Mouse (Mus musculus) mature B cell (primary cell): Measurements from ENCODE around the gene Letm1.

Experiments used
- in situ Hi-C: fragments of 300-500 bp; cut with MboI; formaldehyde crosslinking; loops from 2 replicates; pipeline ENCODE4 v1.14.3; 2019

Letm1 gene

GRCm38 (mm10) chr5:33782345-33782998, at the start of gene Letm1:
TSS of gene Letm1 (minus strand) at chr5:33782817.
- in situ Hi-C loops: no loop called here

- in situ Hi-C loops: no loop called here
These were observed 48.2 kb upstream of the Letm1 start for GRCm38 (mm10) chr5:33830832-33831231.

- in situ Hi-C loops: no loop called here
These were observed 47.3 kb upstream of the Letm1 start for GRCm38 (mm10) chr5:33829958-33830357.

- in situ Hi-C loops: no loop called here
These were observed 45.5 kb upstream of the Letm1 start for GRCm38 (mm10) chr5:33828107-33828506.

GRCm38 (mm10) chr5:33826001-33826400, 43.4 kb upstream of the Letm1 start:
- in situ Hi-C loops: no loop called here

GRCm38 (mm10) chr5:33822456-33822855, 39.8 kb upstream of the Letm1 start:
- in situ Hi-C loops: no loop called here

GRCm38 (mm10) chr5:33821901-33822427, 39.3 kb upstream of the Letm1 start:
- in situ Hi-C loops: no loop called here

- in situ Hi-C loops: no loop called here
These were observed 38.4 kb upstream of the Letm1 start for GRCm38 (mm10) chr5:33820733-33821621.

- in situ Hi-C loops: no loop called here
These were observed 37.5 kb upstream of the Letm1 start, which contains the start of gene Nsd2 for GRCm38 (mm10) chr5:33819876-33820732. TSS of gene Nsd2 (plus strand) at chr5:33820725.

- in situ Hi-C loops: no loop called here
These were observed 36.7 kb upstream of the Letm1 start for GRCm38 (mm10) chr5:33819141-33819875.

- in situ Hi-C loops: no loop called here
These were observed 35.5 kb upstream of the Letm1 start for GRCm38 (mm10) chr5:33818104-33818503.

GRCm38 (mm10) chr5:33816008-33816725, 33.5 kb upstream of the Letm1 start:
- in situ Hi-C loops: no loop called here

- in situ Hi-C loops: no loop called here
These were observed 28.9 kb upstream of the Letm1 start for GRCm38 (mm10) chr5:33811519-33811918.

GRCm38 (mm10) chr5:33803337-33803736, 20.7 kb upstream of the Letm1 start:
- in situ Hi-C loops: no loop called here

- in situ Hi-C loops: no loop called here
These were observed 9.5 kb upstream of the Letm1 start for GRCm38 (mm10) chr5:33791912-33792643.

GRCm38 (mm10) chr5:33782999-33783390, 378 bp upstream of the Letm1 start:
- in situ Hi-C loops: no loop called here

GRCm38 (mm10) chr5:33781964-33782344, 663 bp downstream of the Letm1 start:
- in situ Hi-C loops: no loop called here

GRCm38 (mm10) chr5:33777195-33777594, 5.4 kb downstream of the Letm1 start:
- in situ Hi-C loops: no loop called here

- in situ Hi-C loops: no loop called here
These were observed 39.1 kb downstream of the Letm1 start for GRCm38 (mm10) chr5:33743481-33743880.

- in situ Hi-C loops: no loop called here
These were observed 42.1 kb downstream of the Letm1 start for GRCm38 (mm10) chr5:33740548-33740947.
